Mouse (Mus musculus): Measurements from ENCODE around the gene Atxn3. TPM values are rescaled to one million over a fixed set of nuclear protein-coding genes. Genes with fewer than 3 reads are reported as not detected.

Atxn3 gene
- 24.4 and 26.8 TPM in 2 replicates for total RNA-seq (2015)
- 51.3 and 53.4 TPM in 2 replicates for total RNA-seq (2017)

GRCm38 (mm10) chr12:101957942-101958544, at the start of gene Atxn3:
Atxn3 (minus strand) TSS chr12:101958246.
- ATAC-seq (ENCODE audit: poor library complexity, severe bottlenecking) = peak; percentile 95

DNA sequence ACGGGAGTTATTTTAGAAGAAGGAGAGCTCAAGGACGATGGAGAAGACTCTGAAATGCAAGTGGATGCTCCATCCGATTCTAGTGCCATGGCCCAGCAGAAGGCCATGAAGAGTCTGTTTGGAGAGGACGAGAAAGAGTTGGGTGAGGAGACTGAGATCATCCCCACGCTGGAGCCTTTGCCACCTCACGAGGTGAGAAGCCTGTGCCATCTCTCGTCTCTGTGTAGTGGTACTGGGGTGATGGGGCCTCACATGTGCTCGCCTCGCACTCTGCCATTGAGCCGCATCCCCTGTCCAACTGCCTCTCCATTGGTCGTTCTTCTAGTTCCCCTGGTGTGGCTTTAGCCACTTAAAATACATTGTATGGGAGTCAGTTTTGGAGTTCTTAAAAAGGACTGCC, 42.7 kb upstream of the Atxn3 start:
- no peak for ATAC-seq (ENCODE audit: poor library complexity, severe bottlenecking)

- no peak for ATAC-seq (ENCODE audit: poor library complexity, severe bottlenecking)
Measured at GRCm38 (mm10) chr12:101998929-101999328, 40.9 kb upstream of the Atxn3 start.

- peak; percentile 99 for ATAC-seq (ENCODE audit: poor library complexity, severe bottlenecking)
Measured at GRCm38 (mm10) chr12:101994576-101995467, 36.8 kb upstream of the Atxn3 start.

- no peak for ATAC-seq (ENCODE audit: poor library complexity, severe bottlenecking)
Measured at GRCm38 (mm10) chr12:101987659-101988058, 29.6 kb upstream of the Atxn3 start.

DNA sequence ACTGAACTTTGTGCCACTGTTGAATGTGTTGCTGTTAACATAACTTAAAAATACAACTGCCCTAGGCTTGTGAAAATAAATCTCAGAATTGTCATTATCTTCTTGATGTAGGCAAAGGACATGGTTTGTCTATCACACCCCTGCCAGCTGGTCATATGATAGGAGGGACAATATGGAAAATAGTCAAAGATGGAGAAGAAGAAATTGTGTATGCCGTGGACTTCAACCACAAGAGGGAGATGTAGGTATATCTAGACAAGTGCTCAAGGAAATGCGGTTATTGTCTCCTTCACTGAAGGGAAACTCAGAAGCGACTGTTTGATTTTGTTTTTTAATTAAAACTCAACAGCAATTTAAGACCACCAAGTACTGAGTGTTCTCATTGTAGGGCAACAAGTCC, 27.1 kb upstream of the Atxn3 start:
- ATAC-seq (ENCODE audit: poor library complexity, severe bottlenecking) = peak; percentile 49; the same call in 1 of the 2 replicates

DNA sequence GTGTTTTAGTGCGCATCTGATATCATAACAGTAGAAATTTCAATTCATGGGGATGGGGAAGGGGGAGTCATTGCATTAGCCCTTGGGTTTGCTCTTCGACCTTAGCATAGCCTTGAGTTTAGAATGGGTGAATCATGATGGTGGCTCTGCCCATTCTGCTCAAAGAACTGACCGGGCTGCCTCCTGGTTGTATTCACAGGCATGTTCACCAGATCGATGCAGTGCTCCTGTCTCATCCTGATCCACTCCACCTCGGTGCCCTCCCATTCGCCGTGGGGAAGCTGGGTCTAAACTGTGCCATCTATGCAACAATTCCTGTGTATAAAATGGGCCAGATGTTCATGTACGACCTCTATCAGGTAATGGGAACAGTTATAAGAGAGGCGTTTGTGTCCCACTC, 24.9 kb upstream of the Atxn3 start:
- no peak for ATAC-seq (ENCODE audit: poor library complexity, severe bottlenecking)

DNA sequence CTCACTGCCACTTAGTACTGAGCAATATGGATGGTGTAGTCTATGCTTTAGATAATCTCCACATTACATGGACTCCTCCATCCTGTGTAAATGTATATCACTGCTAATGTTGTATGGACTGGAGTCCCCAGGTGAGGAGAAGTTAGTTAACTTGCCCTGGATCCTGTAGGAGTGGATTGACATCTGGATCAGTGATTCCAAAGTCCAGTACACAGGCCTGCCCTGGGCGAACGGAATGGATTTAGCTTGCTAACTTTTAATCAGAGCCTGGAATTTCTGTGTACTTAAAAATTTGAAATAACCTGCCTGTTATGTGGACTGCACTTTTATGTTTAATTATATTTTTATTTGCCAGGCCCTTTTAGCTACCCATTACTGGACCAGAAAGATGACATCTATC, 23.5 kb upstream of the Atxn3 start:
- ATAC-seq (ENCODE audit: poor library complexity, severe bottlenecking) = no peak

DNA sequence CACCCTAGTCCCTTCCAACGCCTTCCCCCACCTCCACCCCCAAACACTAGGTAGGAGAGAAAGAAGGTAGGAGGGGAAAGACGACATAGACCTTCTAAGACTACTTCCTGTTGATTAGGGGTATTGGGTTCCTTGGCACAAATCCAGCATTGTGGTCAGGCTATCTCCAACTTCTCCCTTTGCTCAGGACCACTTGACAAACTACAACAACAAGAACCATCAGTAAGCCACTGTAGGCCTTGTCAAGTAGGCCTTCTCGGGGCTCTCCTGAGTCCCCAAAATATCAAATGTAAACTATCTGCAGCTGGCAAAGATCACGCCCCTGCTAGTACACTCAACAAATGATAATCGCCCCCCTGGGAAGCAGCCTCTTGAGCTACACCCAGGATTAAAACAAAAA, 22.2 kb upstream of the Atxn3 start:
- peak; percentile 7; the same call in 1 of the 2 replicates for ATAC-seq (ENCODE audit: poor library complexity, severe bottlenecking)

DNA sequence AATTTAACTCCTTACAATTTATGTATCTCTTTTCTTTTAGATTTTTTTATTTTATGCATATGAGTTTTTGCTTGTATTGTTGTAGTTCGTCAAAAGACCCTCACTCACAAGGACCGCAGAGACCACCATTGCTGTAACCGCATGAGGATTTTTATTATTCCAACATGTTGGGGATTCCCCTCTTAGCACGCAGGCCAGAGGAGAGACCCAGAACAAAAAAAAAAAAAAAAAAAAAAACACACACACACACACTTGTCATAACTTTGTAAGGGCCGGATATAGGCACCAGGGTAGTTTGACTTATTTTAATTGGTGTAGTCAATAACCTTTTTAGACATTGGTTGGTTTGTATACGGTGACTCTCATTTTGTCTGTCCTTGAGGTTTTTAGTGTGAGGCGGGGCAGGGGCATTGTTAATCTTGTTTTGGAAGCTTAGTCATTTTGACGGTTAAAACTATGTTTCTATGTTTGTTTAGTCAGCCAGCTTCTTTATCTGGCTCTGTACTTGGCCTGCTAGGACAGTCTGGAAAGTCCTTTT, 21.2 kb upstream of the Atxn3 start:
- ATAC-seq (ENCODE audit: poor library complexity, severe bottlenecking) = no peak

DNA sequence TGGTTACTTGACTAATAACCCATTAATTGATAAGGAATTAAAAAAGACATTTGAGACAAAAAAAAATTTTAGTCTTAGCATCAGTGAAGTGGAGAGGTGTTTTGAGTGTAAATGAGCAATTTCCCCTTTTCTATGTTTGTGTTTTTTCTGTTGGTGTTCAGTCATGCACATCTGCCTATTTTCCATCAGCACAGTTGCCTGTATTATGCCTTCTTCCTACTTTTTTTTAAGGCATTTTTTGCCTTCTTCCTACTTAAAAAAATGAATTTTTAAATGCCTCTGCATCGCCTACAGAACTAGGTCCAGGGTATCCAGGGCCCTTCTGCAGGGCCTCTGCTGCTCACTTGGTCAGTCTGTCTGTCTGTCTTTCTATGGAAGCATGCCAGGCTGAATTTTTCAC, 20.5 kb upstream of the Atxn3 start:
- no peak for ATAC-seq (ENCODE audit: poor library complexity, severe bottlenecking)

GRCm38 (mm10) chr12:101978162-101978561, 20.1 kb upstream of the Atxn3 start:
- ATAC-seq (ENCODE audit: poor library complexity, severe bottlenecking) = no peak

- no peak for ATAC-seq (ENCODE audit: poor library complexity, severe bottlenecking)
Measured at GRCm38 (mm10) chr12:101977404-101977915, 19.4 kb upstream of the Atxn3 start.

- ATAC-seq (ENCODE audit: poor library complexity, severe bottlenecking) = no peak; the same call in 1 of the 2 replicates
Measured at GRCm38 (mm10) chr12:101976651-101977403, 18.8 kb upstream of the Atxn3 start.

- peak; percentile 83 for ATAC-seq (ENCODE audit: poor library complexity, severe bottlenecking)
Measured at GRCm38 (mm10) chr12:101975601-101976571, 17.8 kb upstream of the Atxn3 start, which contains the start of gene Cpsf2. Cpsf2 (plus strand) TSS chr12:101975988.

DNA sequence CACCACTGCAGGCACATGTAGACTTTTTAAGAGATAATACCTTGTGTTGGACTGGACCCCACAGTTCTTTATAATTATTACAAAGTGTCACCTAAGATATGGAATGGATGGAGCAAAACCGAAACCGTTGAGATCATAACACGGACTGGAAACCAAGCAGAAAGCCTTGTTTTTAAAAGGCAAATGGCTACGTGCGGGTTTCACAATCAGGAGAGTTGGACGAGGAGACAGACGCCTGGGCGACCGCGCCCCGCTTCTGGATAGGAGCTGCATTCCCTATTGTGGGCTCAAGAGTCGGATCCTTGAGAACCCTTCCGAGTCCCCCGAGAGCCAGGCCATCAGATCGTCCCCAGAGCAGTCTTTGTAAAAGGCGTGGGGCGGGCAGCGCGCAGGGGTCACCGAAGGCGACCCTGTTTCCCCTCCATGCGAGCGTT, 17.1 kb upstream of the Atxn3 start:
- no peak; the same call in 1 of the 2 replicates for ATAC-seq (ENCODE audit: poor library complexity, severe bottlenecking)

DNA sequence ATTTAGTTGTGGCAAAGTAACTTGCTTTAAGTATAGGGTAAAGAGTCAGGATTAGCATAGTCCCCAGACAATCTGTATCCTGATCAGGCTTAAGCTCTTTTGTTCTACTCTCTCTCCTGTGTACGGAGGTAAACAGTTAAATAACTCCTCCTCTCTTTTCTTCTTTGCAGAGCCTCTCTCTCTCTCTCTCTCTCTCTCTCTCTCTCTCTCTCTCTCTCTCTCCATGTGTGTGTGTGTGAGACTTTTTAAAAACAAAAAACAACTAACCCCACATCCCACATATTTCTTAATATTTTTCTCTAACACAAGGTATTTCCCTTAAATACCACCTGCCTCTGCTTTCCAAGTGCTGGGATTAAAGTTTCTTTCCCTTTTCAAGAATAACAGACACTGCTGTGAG, 16.5 kb upstream of the Atxn3 start:
- no peak for ATAC-seq (ENCODE audit: poor library complexity, severe bottlenecking)

GRCm38 (mm10) chr12:101972230-101972629, 14.2 kb upstream of the Atxn3 start:
- no peak for ATAC-seq (ENCODE audit: poor library complexity, severe bottlenecking)

- no peak for ATAC-seq (ENCODE audit: poor library complexity, severe bottlenecking)
Measured at GRCm38 (mm10) chr12:101971311-101971710, 13.3 kb upstream of the Atxn3 start.

All from megakaryocyte, adult 5-6 weeks (primary cell).